26 mouse cellular contexts compared by ENCODE assay signal in the genomic region with DNA sequence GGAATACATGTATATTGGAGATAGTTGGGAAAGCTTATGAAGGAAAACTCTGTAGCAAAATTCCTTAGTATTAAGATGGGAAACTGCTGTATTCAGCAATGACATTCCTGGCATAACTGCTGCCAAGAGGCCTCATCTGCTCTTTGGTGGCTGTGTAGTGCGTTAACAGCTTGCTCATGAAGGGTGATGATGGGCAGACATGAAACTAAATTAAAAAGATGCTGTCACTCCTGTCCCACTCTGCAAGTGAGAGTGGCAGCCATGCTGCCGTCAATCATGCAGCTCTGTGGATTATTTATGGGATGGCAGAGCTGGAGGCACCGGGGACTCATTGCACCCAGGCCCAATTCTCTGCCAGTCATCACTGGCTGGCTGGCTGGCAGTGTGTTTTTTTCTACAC. TPM values are rescaled to one million over a fixed set of nuclear protein-coding genes. Genes with fewer than 3 reads are reported as not detected.
DNase-seq lines count a peak whose midpoint lies in the region; ATAC-seq and TF ChIP-seq lines count a peak whose summit lies in the region.
"Had no signal": no experiment of that assay in that cellular context is flagged by ENCODE, and none has a peak within 500 bp of the region (broad histone marks: within the 10 kb centered on the region; RNA-seq: fewer than 3 reads in every experiment).

No protein-coding gene starts in this region.

- no peaks in the 10 kb centered on the region for H3K9me3 ChIP-seq in forebrain, embryonic 11.5 days (ENCODE audit: control insufficient read depth, low read length)
- H3K9me3 ChIP-seq in forebrain, embryonic 12.5 days = no peaks in the 10 kb centered on the region
- H3K9me3 ChIP-seq in heart, embryonic 14.5 days (ENCODE audit: control insufficient read depth, low read length) = no peaks in the 10 kb centered on the region
- no peaks in the 10 kb centered on the region for H3K9me3 ChIP-seq in lung, embryonic 14.5 days (ENCODE audit: low read depth, low read length)
- H3K9me3 ChIP-seq in forebrain, embryonic 14.5 days (replicated peaks; ENCODE audit: control insufficient read depth, low read length) = no peaks in the 10 kb centered on the region
- H3K9me3 ChIP-seq: hindbrain, embryonic 10.5 days; intestine, embryonic 15.5 days; limb, embryonic 12.5 days; neural tube, embryonic 15.5 days had no signal

- no peak overlapping the region for H3K4me3 ChIP-seq in forebrain, embryonic 11.5 days (ENCODE audit: low read depth, low read length)
- H3K4me3 ChIP-seq in forebrain, embryonic 12.5 days (replicated peaks) = no peak overlapping the region
- H3K4me3 ChIP-seq in heart, embryonic 14.5 days (ENCODE audit: control insufficient read depth in 1 of 2, insufficient read depth in 1 of 2, low read depth in 1 of 2, low read length in 2 of 2) = no peak overlapping the region
- no peak overlapping the region for H3K4me3 ChIP-seq in lung, embryonic 14.5 days (ENCODE audit: low read depth, low read length)
- H3K4me3 ChIP-seq in forebrain, embryonic 14.5 days (ENCODE audit: low read depth, low read length) = no peak overlapping the region
- H3K4me3 ChIP-seq: hindbrain, embryonic 10.5 days; intestine, embryonic 15.5 days; layer of hippocampus, adult 2 months; limb, embryonic 12.5 days; neural tube, embryonic 15.5 days had no signal

- intact Hi-C loops in heart, postnatal 10 days (cut with DNase I) = no loop called here

- no peaks in the 10 kb centered on the region for H3K27me3 ChIP-seq in forebrain, embryonic 11.5 days (ENCODE audit: control insufficient read depth, insufficient read depth, low read length)
- H3K27me3 ChIP-seq in forebrain, embryonic 12.5 days = no peaks in the 10 kb centered on the region
- H3K27me3 ChIP-seq in heart, embryonic 14.5 days (ENCODE audit: control insufficient read depth, insufficient read depth, low read length) = no peaks in the 10 kb centered on the region
- no peaks in the 10 kb centered on the region for H3K27me3 ChIP-seq in lung, embryonic 14.5 days (ENCODE audit: insufficient read depth, low read length)
- H3K27me3 ChIP-seq in forebrain, embryonic 14.5 days (replicated peaks; ENCODE audit: control insufficient read depth, insufficient read depth, low read length) = no peaks in the 10 kb centered on the region
- H3K27me3 ChIP-seq: intestine, embryonic 15.5 days; neural tube, embryonic 15.5 days had no signal

- no peaks in the 10 kb centered on the region; the same call in 1 of the 2 replicates for H3K4me1 ChIP-seq in forebrain, embryonic 11.5 days (replicated peaks; ENCODE audit: control insufficient read depth, insufficient read depth, low read length)
- no peaks in the 10 kb centered on the region; the same call in 1 of the 2 replicates for H3K4me1 ChIP-seq in forebrain, embryonic 12.5 days
- peaks cover 4 to 14% of the 10 kb centered on the region in 2 experiments; a peak in 3 of 4 replicates for H3K4me1 ChIP-seq in heart, embryonic 14.5 days (ENCODE audit: control insufficient read depth in 2 of 2, insufficient read depth in 2 of 2, low read length in 2 of 2)
- peaks cover 6% of the 10 kb centered on the region for H3K4me1 ChIP-seq in lung, embryonic 14.5 days (ENCODE audit: insufficient read depth)
- H3K4me1 ChIP-seq in forebrain, embryonic 14.5 days (ENCODE audit: control insufficient read depth, insufficient read depth, low read length) = peaks cover 7% of the 10 kb centered on the region; the same call in 1 of the 2 replicates

- DNase-seq in forebrain, embryonic 11.5 days (ENCODE audit: low spot score) = peak; percentile 8
- no peak for DNase-seq in heart, postnatal 10 days
- peak; percentile 60 for DNase-seq in lung, embryonic 14.5 days
- DNase-seq in lung, postnatal 14 days = no peak
- DNase-seq in forebrain, embryonic 14.5 days (ENCODE audit: low spot score) = peak; percentile 83
- DNase-seq in adrenal gland, postnatal 25 days = no peak
- DNase-seq: adrenal gland, postnatal 14 days; cerebellum, adult 11 months; cerebellum, postnatal 10 days; kidney, adult 8-10 months; kidney, postnatal 10 days; lung, adult 2 months; right cerebral cortex, adult 18-20 months; thymus, adult 2 months; thymus, postnatal 4 days had no signal

- ATAC-seq in forebrain, embryonic 11.5 days (replicated peaks; ENCODE audit: low FRiP score) = no peak
- ATAC-seq in forebrain, embryonic 12.5 days (ENCODE audit: low FRiP score) = no peak
- peak; percentile 81 for ATAC-seq in heart, embryonic 14.5 days (ENCODE audit: insufficient number of reproducible peaks, insufficient read depth, low FRiP score, low read depth)
- ATAC-seq in lung, embryonic 14.5 days (ENCODE audit: insufficient read depth) = no peak
- ATAC-seq in forebrain, embryonic 14.5 days = peak; percentile 97
- ATAC-seq: hindbrain, embryonic 16.5 days; intestine, embryonic 15.5 days had no signal

- 75% methylated on average over 3 of the region's 3 CpGs for WGBS in forebrain, embryonic 11.5 days
- 67% methylated on average over 3 of the region's 3 CpGs for WGBS in forebrain, embryonic 12.5 days
- 33% methylated on average over 3 of the region's 3 CpGs for WGBS in heart, embryonic 14.5 days
- WGBS in lung, embryonic 14.5 days = 41% methylated on average over 3 of the region's 3 CpGs
- WGBS in forebrain, embryonic 14.5 days = 55% methylated on average over 3 of the region's 3 CpGs

- no peak overlapping the region for H3K4me2 ChIP-seq in forebrain, embryonic 11.5 days (ENCODE audit: low read depth, low read length, severe bottlenecking)
- no peak overlapping the region for H3K4me2 ChIP-seq in forebrain, embryonic 12.5 days
- no peak overlapping the region for H3K4me2 ChIP-seq in heart, embryonic 14.5 days (ENCODE audit: low read length)
- no peak overlapping the region for H3K4me2 ChIP-seq in lung, embryonic 14.5 days
- H3K4me2 ChIP-seq in forebrain, embryonic 14.5 days (ENCODE audit: low read length) = no peak overlapping the region
- H3K4me2 ChIP-seq: intestine, embryonic 15.5 days; limb, embryonic 12.5 days; liver, embryonic 11.5 days; neural tube, embryonic 15.5 days had no signal

- TF ChIP-seq CTCF in lung, embryonic 14.5 days (IDR thresholded peaks at IDR 0.05; ENCODE audit: low read depth) = no peak

- H3K9ac ChIP-seq in forebrain, embryonic 11.5 days (ENCODE audit: low read length) = no peak overlapping the region
- H3K9ac ChIP-seq in forebrain, embryonic 12.5 days = no peak overlapping the region
- no peak overlapping the region for H3K9ac ChIP-seq in heart, embryonic 14.5 days (ENCODE audit: low read length)
- H3K9ac ChIP-seq in lung, embryonic 14.5 days = no peak overlapping the region
- H3K9ac ChIP-seq in forebrain, embryonic 14.5 days (ENCODE audit: low read length) = no peak overlapping the region
- H3K9ac ChIP-seq: intestine, embryonic 15.5 days; limb, embryonic 12.5 days; neural tube, embryonic 15.5 days had no signal

- no peak overlapping the region for H3K27ac ChIP-seq in forebrain, embryonic 11.5 days (ENCODE audit: low read depth, low read length)
- H3K27ac ChIP-seq in forebrain, embryonic 12.5 days = no peak overlapping the region
- H3K27ac ChIP-seq in heart, embryonic 14.5 days (replicated peaks in 1 of 2; ENCODE audit: control insufficient read depth in 1 of 2, insufficient read depth in 1 of 2, low read depth in 2 of 2, low read length in 2 of 2) = peak overlapping the region in 1 of 2 experiments; percentile 53; a peak in 1 of 4 replicates
- H3K27ac ChIP-seq in lung, embryonic 14.5 days (ENCODE audit: low read depth) = no peak overlapping the region
- no peak overlapping the region for H3K27ac ChIP-seq in forebrain, embryonic 14.5 days (ENCODE audit: low read depth, low read length)
- H3K27ac ChIP-seq: hindbrain, embryonic 10.5 days; intestine, embryonic 15.5 days; layer of hippocampus, adult 2 months; limb, embryonic 12.5 days; neural tube, embryonic 15.5 days; stomach, postnatal 0 days had no signal

- no peaks in the 10 kb centered on the region for H3K36me3 ChIP-seq in forebrain, embryonic 11.5 days (ENCODE audit: control insufficient read depth, insufficient read depth, low read length)
- H3K36me3 ChIP-seq in forebrain, embryonic 12.5 days (replicated peaks) = no peaks in the 10 kb centered on the region
- H3K36me3 ChIP-seq in heart, embryonic 14.5 days (ENCODE audit: control insufficient read depth, insufficient read depth, low read length) = no peaks in the 10 kb centered on the region
- H3K36me3 ChIP-seq in lung, embryonic 14.5 days (ENCODE audit: insufficient read depth) = no peaks in the 10 kb centered on the region
- no peaks in the 10 kb centered on the region for H3K36me3 ChIP-seq in forebrain, embryonic 14.5 days (ENCODE audit: control insufficient read depth, insufficient read depth, low read length)
- H3K36me3 ChIP-seq: hindbrain, embryonic 10.5 days; intestine, embryonic 15.5 days; limb, embryonic 12.5 days; neural tube, embryonic 15.5 days had no signal

RNA-seq across cellular contexts. Expression of a gene that starts 8.7 kb away (rescaled TPM):
- polyA plus RNA-seq in forebrain, embryonic 11.5 days (2014; fragmentation: Nextera tagmentation; extraction: Ambion mirVana) = 1.3 and 1.6 TPM in 2 replicates
- polyA plus RNA-seq in forebrain, embryonic 12.5 days (2016; fragmentation: Nextera tagmentation; extraction: Ambion mirVana) = 3.9 and 4.2 TPM in 2 replicates
- 4.4 and 5.4 TPM in 2 replicates for polyA plus RNA-seq in heart, embryonic 14.5 days (2014; fragmentation: Nextera tagmentation; extraction: Ambion mirVana)
- 1 to 10 TPM; 8.9 to 9.4 TPM for total RNA-seq in heart, postnatal 10 days (2021)
- polyA plus RNA-seq in lung, embryonic 14.5 days (2014; fragmentation: Nextera tagmentation; extraction: Ambion mirVana) = 21.3 and 22.0 TPM in 2 replicates
- 4.8 and 6.2 TPM in 2 replicates for polyA plus RNA-seq in forebrain, embryonic 14.5 days (2014; fragmentation: Nextera tagmentation; extraction: Ambion mirVana)
- total RNA-seq in adrenal gland, postnatal 25 days (2021) = 137 and 174 TPM in 2 replicates
- total RNA-seq: megakaryocyte-erythroid progenitor cell, adult 5-6 weeks had no signal

Comparison
In these comparisons a context has a peak if more than half of its experiments do, and no peak if none do; other contexts are left out.
1. ATAC-seq: peak in heart, embryonic 14.5 days (single experiment) and forebrain, embryonic 14.5 days (single experiment); none in forebrain, embryonic 11.5 days (single experiment), forebrain, embryonic 12.5 days (single experiment) and lung, embryonic 14.5 days (single experiment).
2. DNase-seq: peak in forebrain, embryonic 11.5 days (single experiment), lung, embryonic 14.5 days (single experiment) and forebrain, embryonic 14.5 days (single experiment); none in heart, postnatal 10 days (0 of 2), lung, postnatal 14 days (single experiment) and adrenal gland, postnatal 25 days (single experiment).